Mouse (Mus musculus): ENCODE measurements around the gene Itga8. TPM values are rescaled to one million over a fixed set of nuclear protein-coding genes. Genes with fewer than 3 reads are reported as not detected.

The Itga8 gene
- total RNA-seq, 2 experiments from 2014 or later, result 4.8 to 5.8 TPM

DNA sequence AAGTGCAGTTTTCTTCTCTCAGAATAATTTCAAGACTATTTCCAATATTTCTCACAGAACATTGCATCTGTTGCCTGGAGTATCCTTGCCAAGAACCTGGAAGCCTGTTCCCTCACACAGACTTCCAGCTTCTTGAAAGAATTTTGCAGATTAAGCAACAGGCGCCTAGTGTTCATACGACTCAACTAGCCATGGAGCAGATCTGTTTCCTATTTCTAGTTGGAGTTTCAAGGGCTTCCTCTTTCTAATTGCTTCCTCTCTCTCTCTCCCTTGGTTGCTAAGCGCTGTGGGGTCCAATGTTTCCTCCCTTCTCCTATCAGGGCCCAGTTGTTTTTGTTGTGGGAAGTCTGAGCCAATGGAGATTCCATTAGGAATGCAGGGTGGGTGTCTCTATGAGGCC is 7.7 kb downstream of the Itga8 start:
- peak; percentile 40 to 66 for DNase-seq

DNA sequence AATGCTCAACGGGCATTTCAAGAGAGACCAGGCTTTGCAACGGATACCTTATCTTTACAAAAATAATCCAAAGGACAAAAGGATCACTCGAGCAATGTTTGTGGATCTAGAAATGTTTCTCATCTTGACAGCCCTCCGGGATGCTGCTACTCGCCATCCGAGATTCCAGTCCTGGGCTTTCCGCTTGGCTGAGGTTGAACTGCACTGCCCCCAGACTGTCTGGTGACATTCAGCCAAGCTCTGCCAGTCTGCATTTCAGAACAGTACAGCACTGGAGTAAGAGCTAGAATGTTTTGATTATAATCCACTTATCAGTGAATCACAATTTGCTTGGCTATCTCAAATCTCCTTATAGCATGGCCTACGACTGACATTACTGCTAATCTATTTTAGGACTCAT is 8.3 kb downstream of the Itga8 start:
- no peak for DNase-seq

DNA sequence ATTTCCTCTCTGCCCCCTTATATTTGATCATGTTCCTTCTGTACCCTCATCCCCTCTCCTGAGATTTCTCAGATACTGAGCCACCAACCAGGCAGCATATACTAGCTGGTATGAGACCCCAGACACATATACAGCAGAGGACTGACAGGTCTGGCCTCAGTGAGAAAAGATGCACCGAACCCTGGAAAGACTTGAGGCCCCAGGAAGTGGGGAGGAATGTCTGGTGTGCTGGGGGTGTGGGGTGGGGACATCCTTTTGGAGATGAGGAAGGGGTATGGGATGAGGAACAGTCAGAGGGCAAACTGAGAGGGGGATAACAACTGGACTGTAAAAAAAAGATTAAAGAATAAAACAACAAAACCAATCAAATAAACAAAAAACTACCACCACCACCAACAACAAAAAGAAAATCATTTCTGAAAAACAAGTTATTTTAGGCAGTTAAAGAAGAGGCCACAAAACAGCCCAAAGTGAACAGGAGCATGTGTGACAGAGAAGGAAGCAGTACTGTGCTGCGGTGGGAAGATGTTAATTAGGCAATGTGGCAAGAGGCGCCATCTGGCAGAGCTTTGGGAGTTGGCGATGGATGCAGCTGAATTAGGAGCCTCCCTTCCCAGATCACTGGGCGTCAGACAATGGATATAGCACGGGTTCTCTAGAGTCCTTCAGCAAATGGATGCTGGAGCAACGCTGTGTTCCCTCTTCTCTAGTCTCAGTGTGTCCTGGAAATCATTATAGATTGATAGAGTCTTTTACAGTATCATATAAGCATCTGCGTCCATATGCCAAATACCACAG is 9.5 kb downstream of the Itga8 start:
- peak in 1 of 2 experiments; percentile 9 for DNase-seq

DNA sequence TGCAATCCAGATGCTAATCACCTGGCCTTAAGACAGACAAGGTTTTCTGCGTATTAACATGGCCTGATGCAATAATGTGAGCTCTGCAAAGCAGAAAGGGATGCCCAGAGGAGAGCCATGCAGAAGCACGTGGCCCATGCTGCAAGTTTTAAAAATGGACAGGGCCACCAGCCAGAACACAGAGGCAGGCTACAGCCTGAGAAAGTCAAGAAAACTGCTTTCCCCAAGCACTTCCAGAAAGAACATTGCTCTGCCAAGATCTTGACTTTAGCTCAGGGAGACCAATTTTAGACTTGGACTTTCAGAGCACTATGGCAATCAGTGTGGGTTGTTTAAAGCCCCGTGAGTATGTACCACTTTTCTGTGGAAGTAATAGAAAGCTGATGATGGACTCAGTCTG is 11.5 kb downstream of the Itga8 start:
- DNase-seq, result peak; percentile 26 to 37

DNA sequence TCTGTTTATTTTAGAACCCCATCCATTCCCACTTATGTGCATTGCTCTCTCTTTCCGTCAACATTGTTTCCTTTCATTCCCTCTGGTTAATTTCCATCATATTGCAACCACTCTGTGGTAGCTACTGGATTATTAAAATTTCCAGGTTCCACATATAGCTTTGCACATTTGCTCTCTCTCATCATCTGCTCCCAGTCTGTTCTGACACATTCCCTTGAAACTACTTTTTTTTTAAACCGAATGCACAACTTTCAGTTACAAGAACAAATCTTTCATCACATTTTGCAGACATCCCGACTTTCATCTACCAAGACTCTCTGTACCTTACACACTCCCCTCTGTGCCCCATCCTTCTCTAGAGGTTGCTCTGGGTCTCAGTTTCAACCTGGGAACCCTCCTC is 13.9 kb downstream of the Itga8 start:
- DNase-seq, result no peak

DNA sequence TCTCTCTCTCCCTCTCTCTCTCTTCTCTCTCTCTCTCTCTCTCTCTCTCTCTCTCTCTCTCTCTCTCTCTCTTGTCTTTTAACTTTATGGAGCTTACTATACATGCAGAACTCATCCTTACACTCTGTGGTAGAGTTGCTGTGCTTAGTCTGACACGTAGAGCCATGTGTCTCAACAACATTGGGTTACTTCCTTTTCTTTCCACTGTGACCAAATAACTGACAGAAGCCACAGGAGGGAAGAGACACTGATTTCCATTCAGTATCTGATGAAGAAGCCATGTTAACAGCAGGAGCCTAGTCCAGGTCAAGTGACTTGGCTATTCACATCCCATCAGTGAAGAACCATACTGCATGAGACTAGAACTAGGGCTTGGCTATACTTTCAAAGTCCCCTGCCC is 21.1 kb downstream of the Itga8 start:
- no peak for DNase-seq

DNA sequence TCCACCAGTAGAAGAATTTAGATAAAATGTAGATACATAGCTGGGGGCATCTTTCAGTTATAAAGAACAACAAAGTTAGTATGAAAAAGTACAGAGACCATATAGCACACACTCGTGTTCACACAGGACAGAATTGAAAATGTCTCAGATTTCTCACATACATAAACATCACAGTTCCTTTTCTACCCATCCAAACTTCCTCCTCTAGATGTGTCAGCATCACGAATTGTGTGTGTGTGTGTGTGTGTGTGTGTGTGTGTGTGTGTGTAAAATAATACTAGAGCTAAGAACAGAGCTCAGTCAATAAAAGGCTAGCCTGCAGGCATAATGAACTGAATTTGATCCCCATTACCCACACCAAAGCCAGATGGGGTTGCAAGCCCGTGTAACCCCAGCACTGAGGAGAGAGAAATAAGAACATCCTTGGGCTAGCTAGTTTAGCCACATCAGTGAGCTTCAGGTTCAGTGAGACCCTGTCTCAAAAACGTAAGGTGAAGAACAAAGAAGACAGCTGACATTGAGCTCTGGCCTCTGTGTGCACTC is 22.6 kb downstream of the Itga8 start:
- DNase-seq, result no peak

DNA sequence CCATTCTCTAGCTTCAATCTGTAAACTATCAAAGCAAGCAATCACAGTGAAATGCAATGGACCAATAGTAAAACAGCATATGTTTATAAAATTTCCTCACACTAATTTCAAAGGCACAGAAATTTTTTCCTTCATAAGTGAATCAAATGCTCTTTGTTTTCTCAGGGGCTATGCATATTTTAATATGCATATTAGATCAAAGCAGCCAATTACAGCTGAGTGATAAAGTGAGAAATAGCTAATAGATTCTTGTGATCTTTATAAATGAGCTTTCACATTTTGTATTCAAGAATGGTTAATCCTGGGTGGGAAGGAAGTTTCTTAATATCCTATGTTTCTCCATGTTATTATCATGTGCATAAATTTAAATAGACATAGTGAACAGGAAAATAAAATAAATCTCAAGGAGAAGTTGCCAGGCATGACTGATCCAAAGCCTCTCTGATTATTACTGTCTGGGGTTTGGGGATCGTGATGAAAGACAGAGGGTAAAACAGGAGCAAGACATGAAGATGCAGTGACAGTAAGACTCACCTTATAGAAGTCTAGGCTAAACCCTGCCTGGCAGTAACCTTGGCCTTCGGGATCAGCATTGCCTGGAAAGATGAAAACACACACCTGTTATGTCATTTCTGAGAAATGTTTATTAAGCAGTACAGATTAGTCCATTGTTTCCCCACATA is 44.9 kb downstream of the Itga8 start:
- no peak for DNase-seq

DNA sequence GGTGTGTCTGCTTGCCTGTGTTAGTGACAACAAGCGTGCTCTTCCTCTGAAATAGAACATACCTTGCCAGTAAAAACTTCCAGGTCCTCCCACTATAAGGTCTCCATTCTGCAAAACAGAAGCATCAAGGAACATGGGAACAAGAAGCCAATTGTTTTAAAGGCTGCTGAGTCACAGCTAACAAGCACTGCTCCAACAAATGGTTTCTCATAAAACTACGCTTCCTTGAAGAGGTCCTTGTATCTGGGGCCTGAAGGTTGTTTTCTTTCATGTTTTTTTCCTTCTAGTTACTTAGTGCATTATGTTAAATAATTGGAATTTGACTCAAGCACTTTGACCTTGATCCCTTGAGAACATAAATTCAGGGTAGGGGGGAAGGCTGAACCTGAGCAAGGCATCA is 45.8 kb downstream of the Itga8 start:
- no peak for DNase-seq

DNA sequence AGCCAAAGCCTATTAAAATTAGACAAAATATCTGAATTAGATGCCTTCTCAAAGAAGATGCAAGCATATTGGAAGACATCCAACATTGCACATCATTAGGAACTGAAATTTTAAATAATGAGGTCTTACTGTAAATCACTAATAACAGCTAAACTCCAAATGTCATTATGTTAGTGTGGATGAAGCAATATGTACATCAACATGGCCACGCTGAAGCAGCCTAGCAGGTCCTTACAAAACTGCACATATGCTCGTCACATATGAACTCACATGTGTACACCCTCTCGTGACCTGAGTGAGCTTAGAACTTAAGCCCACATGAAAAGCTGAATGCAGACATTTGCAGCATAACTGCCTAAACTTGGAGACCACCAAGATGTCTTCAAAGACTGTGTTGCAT is 66.4 kb downstream of the Itga8 start:
- DNase-seq, result no peak

DNA sequence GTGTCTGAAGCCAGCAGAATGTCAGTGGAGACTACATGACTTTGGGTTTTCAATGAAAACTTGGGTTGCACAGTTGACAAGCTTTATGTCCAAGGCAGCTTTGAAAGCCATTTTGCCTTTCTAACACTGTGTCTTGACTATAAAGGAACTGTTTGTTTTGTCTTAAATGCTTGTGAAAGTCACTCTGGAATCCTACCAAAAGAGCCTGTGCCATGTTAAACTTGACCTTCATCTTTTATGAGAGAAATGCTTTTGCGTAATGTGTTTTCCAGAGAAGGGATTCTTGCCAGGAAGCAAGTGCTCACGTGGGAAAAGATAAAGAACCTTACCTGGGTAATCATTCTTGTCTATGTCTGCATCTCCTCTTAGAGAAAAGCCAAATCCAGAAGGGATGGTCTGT is 72.0 kb downstream of the Itga8 start:
- DNase-seq, result no peak

DNA sequence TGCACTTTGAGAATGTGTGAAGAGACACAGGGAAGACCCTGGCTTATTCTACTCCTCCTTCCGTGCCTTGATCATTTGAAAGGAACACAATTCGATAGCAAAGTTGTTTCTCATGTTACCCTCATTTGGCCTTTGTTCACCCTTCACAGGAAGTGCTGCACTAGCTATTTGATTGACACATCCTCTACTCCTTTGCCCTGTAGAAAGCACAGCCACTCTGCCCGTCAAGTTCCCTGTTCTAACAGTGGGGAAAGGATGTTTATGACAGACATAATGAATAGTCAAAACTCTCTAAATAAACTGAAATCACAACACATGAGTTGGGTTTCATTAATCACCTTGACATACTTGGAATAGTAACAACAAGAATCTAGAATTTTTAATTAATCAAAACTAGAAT is 73.4 kb downstream of the Itga8 start:
- DNase-seq, result no peak

DNA sequence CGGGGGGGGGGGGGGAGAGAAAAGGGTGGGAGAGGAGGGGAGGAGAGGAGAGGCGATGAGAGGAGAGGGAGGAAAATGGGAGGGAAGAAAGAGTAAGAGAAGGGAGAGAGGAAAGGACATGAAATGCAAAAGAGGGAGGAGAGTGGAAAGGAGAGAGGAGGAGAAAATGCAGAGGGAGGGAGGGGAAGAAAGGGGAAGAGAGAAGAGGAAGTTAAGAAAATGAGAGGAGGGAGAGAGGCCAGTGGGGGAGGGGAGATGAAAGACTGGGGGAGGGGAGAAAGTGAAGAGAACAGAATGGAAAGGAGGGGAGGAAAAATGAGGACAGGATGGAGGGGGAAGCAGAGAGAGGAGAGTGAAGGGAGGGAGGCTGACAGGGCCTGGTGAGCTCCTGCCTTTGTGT is 74.5 kb downstream of the Itga8 start:
- no peak for DNase-seq

DNA sequence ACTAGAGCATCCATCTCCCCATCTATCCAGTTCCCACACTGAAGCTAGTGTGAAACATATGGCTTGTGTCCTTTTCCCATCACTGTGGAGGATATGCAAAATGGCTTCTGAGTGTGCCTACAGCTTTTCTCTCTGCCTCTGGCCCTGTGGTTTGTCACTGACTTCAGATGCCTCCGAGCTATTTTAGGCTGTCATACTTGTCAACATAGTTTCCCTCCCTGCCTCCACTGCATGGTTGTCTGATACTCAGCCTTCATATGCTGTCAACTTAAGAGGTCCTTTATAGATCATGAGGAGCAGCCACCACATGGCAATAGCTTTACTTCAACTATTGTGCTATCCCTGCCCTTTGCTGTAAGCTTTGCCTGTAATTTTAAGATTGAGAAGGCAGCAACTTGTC is 75.4 kb downstream of the Itga8 start:
- DNase-seq, result no peak

DNA sequence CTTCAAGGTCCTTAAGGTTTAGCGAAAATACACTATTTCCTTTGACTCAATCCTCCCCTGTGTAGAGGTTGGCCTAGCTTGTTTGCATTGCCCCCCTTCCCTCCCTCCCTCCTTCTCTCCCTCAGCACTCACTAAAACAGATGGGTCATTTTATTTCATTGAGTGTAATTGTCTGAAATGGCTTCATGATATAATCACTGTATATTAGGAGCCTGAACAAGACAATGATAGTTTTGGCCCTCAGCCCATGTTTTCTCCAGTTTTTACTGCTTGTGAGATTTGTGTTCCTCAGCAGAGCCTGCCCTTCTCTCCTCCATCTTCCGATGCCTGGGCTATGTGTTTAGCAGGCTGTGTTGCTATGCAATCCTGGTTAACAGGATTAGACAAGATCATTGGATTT is 80.1 kb downstream of the Itga8 start:
- DNase-seq, result no peak

DNA sequence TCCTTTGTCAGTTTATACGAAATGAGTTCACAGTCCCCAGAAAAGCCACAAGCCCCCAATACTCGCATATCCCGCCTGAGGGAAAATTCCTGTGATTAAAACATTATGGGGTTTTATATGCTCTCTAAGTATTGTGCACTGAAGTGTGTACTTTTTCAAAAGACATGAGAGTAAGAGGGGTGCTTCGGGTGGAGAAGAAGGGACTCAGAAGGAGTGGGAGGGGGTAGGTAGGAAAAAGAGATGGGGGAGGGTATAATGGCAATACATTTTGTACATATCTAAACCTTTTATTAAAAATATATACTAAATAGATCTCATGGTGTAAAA is 88.3 kb downstream of the Itga8 start:
- no peak for DNase-seq

DNA sequence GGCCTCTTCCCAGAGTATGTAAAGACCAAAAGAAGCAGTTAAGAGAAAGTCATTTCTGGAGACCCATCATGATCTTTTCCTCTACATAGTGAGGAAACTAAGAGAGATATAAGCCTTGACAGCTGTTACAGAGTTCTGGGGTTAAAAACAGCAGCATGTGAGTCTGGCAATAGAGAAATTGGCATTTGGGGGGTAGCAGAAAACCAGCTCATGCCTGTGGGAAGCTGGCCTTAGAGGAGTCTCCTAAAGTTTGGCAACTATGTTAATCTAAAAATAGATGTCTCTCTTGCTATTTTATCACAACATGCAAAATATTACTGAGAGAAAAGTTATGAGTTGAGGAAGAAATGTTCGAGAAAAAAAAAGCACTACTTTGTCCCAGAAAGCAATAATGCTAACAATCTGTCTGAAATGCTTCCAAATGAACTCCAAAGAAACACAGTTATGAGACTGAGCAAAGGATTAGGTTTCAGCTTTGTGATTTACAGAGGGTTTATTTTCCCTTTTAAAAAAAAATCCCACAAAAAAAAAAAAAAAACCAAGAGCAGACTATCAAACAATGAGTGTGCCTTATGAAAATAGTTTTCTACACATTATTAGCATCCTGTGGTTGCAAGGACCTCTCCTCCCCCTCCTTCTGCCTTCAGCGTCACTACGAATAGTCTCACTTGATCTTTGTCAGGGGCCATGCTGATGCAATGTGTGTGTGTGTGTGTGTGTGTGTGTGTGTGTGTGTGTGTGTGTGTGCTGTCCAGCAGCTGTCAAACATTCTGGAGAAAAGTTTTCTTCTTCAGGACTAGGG is 88.9 kb downstream of the Itga8 start:
- no peak for DNase-seq

DNA sequence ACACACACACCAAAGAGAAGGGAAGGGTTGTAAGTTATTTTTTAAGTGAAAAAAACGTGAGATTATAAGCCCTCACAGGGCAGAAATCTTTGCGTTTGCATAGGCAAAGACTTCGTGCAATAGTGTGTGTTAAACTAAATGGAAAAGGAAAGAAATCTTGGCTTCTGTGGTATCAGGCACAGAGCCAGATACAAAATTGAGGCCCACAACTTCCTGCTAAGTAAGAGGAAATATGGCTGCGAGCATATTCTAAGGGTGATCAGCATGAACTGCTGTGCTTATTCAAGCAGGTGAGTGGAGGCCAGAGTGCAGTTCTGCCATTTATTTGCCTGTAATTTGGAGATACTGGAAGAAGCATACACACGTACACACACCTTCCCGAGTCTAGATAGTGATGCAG is 93.6 kb downstream of the Itga8 start:
- peak in 1 of 2 experiments; percentile 24 for DNase-seq

DNA sequence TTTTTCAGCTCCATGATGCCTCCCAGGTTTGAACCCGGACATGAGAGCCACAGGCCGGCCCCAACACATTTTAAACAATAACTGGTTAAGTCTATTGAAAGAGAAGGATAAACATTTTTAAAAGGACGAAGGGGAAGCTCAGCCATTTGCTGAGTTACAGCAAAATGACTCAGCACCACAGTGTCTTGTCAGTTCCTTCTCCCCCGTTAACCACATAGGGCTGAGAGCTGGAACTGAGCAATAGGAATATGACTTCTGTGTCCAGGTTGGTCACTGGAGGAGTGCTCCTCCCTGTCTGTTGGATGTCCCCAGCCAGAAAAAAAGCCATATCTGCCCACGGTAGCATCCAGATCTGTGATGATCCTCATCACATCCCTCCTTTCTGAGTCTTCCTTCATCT is 95.4 kb downstream of the Itga8 start:
- DNase-seq, result no peak

DNA sequence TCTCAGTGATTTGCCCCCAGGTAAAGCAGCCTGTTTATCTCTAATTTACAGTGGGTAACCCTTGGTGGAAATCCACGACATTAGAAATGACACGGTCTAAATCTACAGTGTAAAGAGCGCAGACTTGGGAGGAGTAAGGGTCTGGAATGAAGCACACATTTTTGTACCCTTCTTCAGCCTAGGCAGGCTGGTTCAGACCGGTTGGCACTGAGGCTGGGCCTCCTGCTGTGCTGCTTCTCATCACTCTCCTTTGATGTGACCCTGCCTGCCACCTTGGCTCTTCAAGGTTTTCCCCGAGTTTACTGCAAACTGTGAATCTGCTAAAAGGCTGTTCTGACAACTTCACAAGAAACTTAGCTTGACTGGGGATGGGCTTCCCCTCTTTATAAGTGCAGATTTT is 95.8 kb downstream of the Itga8 start:
- no peak for DNase-seq

DNA sequence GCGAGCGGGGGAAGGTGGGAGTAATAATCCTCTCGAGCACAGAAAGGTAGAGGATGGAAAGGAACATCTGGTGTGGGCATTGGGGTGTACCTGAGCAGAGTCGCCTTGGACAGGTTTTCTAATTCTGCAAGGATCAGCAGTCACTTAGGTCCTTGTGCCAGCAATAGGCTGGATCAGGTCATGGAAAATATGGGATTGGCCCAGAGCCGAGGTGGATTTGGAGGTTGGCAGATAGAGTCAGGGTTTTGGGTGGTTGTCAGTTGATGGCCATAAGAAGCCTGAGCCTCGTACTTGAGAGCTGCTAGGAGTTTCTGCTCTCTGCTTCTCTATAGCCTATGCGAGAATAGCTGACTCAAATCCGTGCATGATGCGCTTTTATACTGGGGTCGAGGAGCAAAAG is 98.5 kb downstream of the Itga8 start:
- no peak for DNase-seq

DNA sequence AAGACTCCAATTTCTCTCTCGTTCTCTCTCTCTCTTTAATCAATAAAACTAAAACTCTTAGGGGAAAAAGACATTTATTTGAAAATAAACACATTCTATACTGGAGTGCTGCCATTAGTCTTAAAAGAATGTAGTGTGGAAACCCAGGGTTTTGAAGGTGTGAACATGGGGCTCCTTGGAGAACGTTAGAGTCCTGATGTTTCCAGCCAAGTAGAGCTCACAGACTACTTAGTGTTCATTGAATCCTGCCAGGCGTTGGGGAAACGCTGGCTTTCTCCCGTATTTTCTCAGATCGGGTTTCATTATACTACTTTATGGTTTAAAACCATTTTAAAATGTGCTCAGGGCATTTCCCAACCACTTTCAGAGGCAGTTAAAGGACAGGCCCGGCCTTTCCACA is 103.0 kb downstream of the Itga8 start:
- peak in 1 of 2 experiments; percentile 6 for DNase-seq

DNA sequence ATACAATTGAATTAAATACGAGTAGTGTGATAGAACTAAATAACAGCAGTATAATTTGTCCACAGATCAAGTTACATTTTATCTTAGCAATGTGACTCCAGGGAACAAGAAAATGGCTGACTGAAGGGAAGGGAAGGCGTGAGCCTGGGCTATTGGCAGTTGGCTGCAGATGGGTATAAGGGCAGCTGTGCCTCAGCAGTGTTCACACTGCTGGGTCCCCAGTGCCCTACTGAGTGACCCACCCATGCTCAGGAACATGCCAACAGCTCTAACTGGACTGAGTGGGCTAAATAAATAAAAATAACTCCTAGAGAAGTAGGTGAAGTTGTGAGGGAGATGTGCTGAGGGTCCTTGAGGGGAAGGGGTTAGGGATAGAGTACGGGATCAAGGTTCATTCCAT is 103.5 kb downstream of the Itga8 start:
- DNase-seq, result no peak

Measured in heart, adult 18-20 months (tissue).